Mouse (Mus musculus) adrenal gland, postnatal 10 days (tissue): ENCODE results near the gene Grid1. TPM values are rescaled to one million over a fixed set of nuclear protein-coding genes. Genes with fewer than 3 reads are reported as not detected.

Source experiments
- DNase-seq: peaks from one replicate; pipeline ENCODE4 v3.0.0; 2021; ENCODE audit warnings: mixed read lengths
- total RNA-seq, 2 experiments: library from RNA; stranded (reverse); gene quantifications; 2 replicates each; pipeline ENCODE4 v1.2.3; 2021

The Grid1 gene
- total RNA-seq, 2 experiments from 2014 or later = 0.57 to 0.61 TPM

GRCm38 (mm10) chr14:35115913-35116312 is 296.0 kb downstream of the Grid1 start:
- no peak for DNase-seq

DNA sequence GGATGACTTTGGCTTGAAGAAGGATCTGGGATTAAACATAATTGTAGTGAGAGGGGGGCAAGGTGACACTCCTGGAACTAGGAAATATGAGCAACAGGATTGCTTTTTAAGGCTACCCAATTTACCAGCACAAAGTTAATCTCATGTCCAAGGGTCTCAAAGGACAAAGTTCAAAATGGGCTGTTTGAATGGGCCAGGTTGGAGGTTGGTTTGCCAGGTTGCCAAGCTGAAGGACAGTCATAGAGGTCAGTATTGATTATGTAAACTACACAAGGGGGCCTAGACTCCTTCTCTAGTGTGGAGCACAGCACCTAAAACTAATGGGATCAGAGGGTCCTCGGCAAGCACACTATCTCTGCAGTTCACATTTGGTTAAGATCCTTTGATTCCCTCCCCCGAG is 300.2 kb downstream of the Grid1 start:
- DNase-seq = no peak

DNA sequence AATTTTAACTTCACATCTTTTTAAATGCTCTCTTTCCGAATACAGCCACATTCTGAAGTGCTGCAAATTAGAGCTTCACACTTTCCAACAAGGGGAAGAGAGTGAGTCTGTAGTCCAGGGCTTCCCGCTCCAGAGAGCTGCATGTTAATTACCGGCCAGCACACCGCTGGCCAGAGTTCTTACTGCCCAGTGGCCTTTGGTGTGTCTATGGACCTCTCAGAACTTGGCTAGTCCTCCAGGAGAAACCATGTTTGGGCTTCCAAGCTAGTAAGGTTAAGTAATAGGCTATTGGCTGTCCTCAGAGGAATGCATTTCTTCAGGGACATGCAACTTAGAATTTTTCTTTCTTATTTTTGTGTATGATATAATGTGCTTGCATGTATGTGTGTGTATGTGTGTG is 301.0 kb downstream of the Grid1 start:
- no peak for DNase-seq

GRCm38 (mm10) chr14:35122111-35122510 is 302.2 kb downstream of the Grid1 start:
- DNase-seq = no peak

DNA sequence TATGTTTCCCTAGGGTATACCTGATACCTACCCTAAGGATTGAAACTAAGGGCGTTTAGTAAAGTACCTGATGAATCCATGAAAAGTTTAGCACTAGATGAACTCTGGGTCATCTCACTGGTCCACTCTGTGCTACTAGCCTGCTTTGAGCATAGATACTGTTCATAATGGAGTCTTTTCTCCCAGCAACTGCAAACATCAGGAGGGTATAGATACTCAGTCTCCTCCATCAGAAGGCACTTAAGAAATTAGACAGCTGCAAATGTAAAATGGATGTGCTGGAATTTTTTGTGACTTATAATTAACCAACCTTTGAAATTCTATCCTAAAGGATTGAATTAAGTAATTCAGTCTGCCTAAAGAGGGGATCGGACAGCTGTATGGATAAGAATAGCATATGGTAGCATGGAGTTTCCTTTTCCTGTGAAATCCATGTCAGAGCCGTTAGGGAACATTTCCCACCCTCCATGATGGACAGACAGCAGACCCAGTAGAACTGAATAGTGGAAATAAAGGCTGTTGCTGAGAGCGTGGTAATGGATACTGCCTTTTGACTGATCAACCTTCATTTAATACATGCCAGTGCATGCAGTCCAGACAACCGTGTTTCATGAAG is 303.5 kb downstream of the Grid1 start:
- DNase-seq = no peak

- no peak for DNase-seq
These were observed 307.7 kb downstream of the Grid1 start for GRCm38 (mm10) chr14:35127616-35128015.

DNA sequence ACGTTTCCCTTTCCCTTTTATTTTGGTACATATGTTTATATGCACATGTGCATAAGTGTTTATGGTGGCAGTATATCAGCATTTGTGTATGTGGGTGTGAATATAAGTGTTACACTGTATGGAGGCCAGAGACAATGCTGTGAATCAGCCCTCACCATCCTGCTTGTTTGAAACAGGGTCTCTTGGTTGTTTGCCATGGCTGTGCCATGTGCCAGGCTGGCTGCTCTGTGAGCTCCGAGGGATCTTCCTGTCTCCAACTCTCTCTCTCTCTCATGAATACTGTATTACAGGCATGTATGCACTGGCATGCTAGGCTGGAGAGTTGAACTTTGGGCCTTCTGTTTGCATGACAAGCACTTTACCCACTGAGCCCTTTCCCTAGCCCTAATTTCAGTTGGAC is 315.1 kb downstream of the Grid1 start:
- no peak for DNase-seq

DNA sequence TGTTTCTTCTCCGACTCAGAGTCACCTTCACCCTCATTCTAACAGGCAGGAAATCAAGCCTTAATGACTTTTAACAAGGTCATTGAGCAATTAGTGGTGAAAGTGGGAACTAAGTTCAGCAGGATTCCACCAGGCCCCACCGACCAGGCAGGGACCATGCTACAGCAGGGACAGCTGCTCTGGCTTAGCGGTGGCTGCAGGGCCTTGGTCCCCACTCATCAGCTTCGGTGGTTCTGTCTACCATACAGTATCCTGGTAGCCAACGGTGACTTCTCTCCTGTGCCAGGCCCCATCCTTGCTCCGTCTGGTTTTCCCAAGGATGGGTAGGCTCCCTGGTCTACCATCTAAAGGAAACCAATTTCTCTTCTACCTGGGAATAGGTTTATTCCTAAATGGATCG is 318.2 kb downstream of the Grid1 start:
- no peak for DNase-seq

DNA sequence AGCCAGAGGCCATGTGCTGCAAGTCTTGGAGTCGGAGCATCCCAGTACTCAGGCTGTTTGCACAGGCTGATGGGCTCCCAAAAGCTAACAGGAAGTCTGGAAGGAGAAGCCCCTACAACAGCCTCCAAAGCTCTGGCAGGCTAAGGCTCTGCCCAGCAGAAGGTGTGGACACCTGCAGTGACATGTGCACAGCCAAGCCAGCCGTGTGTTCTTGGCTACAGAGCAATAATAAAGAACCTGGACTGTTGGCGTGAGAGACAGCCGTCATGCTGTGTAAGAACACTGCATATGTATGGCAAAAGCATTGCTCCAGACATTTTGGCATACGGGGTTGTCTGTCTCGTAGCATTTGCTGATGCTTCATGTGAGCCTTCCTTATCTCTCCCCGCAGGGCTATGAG is 319.9 kb downstream of the Grid1 start:
- no peak for DNase-seq

- no peak for DNase-seq
These were observed 332.5 kb downstream of the Grid1 start for GRCm38 (mm10) chr14:35152450-35152849.

DNA sequence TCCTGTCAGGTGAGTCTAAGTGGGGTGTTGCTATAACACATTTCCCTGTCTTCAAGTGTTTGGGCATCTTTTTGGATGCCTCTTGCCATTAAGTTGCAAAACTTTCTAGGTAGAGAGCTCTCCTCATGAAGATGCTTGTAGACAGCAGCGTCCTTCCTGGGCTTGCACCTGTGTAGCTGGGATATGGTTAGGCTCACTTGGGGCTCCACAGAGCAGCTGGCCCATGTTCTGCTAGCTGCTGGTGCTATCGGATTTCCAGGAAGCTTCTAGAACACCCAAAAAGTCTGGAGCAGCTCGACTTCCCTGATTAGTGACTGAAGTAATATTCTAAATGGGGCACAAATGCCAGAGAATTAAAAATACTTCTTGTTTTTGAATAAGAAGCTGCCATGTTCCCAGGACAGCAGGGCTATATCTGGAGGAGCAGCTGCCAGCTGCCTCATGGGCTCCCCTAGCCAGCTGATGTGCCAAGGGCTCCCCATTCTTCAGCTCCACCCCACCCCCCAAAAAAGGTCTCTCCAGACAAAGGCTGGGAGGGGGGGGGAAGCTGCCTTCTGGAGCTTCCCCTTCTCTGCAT is 333.9 kb downstream of the Grid1 start:
- no peak for DNase-seq

- DNase-seq = no peak
These were observed 334.5 kb downstream of the Grid1 start for GRCm38 (mm10) chr14:35154364-35154763.

DNA sequence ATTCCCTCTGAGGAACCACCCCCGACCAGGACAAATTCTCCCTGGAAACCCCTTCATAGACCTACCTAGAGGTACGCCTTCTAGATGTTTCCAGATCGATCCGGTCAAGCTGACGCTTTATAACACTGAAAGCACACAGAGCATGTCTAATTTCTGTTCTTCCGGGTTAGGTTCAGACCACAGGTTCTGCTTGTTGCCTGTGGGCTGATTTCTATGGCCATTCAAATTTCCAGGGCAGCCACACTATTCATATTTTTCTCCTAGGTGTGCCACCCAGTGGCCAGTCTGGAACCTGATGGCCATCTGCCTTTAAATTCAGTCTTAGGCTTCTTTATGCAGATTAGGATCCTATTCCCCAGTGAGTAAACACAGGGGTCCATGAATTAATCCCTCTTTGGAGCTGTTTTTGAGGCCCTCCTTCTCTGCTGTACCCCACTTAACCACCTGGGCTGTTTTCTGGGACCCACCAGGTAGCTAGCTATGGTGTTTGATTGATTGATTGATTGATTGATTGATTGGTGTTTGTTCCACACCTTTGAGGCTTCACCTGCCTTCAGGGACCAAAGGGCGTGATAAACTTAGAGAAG is 337.3 kb downstream of the Grid1 start:
- peak; percentile 19 for DNase-seq

DNA sequence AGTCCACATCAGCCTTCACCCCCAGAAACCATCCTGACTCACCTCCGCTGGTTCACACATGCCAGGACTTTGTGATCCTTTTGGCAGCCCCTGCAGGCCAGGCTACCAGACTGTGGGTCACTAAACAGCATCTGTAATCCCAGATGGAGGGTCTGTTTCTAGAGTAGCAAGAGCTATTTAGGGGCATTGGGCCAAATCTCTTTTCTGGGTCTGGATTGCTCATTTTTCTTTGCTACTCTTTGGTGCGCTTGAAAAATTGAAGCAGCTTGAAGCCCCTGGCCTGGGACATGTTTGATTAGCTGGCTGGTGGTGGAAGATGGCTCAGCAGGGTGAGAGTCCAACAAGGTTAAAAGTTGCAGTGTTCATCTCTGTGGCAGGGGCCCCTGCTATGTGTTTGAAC is 339.4 kb downstream of the Grid1 start:
- DNase-seq = no peak

- DNase-seq = no peak
These were observed 347.5 kb downstream of the Grid1 start for GRCm38 (mm10) chr14:35167451-35167850.

DNA sequence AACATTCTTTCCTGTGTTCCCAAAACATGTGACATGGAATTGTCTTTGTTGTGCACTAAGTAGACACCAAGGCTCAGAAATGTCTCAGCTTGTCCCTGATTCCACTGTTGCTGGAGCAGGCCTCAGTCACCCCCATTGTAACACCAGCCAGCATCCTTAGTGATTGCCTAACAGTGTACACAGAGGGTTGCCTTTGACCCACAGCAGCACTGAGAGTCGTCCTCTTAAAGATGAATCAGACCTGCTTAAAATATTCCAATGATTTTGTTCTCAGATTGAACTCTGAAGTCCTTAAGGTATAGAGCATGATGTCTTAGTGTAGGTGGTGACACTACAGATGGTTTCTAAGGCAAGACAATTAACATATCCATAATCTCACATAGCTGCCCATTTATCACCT is 354.0 kb downstream of the Grid1 start:
- DNase-seq = no peak

- no peak for DNase-seq
These were observed 356.1 kb downstream of the Grid1 start for GRCm38 (mm10) chr14:35176021-35176420.

GRCm38 (mm10) chr14:35179076-35179475 is 359.2 kb downstream of the Grid1 start:
- peak; percentile 16 for DNase-seq

- no peak for DNase-seq
These were observed 365.5 kb downstream of the Grid1 start for GRCm38 (mm10) chr14:35185399-35185798.

GRCm38 (mm10) chr14:35192256-35192655 is 372.3 kb downstream of the Grid1 start:
- no peak for DNase-seq

DNA sequence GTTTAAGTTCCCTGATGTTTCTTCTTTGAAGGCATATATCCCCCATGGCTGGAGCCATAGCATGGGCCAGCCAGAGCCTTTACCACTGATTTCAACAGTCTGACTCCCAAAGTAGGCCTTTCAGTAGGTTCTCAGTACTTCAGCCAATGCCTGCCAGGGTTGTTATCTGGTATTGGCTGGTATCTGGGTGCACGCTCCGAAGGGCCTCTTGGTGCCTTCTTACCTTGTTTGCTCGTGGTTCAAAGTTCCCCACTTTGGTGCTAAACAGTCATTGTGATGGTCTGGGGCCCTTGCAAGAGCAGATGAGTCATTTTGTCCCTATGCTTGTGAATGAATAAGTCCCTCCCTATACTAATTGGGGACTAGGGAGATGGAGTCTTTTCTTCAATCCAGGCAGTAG is 377.5 kb downstream of the Grid1 start:
- no peak for DNase-seq

DNA sequence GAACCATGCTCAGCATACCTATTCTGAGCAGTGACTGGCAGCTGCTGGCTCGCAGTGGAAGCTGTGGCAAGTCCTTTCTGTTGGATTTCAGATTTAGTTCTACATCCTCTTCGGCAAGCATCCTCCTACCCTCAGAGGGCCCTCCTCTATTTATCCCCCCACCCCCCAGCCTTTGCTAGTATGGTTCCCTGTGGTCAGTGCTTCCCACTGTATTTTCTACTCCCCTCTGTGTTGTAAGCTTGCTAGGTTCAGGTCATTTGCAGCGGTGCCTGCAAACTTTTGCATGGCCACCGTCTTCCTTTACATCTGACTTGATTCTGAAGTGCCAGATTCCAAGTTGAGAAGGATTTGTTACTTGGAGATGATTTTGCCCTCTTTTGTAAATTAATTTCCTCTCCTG is 378.5 kb downstream of the Grid1 start:
- DNase-seq = no peak

- DNase-seq = no peak
These were observed 379.0 kb downstream of the Grid1 start for GRCm38 (mm10) chr14:35198899-35199298.

DNA sequence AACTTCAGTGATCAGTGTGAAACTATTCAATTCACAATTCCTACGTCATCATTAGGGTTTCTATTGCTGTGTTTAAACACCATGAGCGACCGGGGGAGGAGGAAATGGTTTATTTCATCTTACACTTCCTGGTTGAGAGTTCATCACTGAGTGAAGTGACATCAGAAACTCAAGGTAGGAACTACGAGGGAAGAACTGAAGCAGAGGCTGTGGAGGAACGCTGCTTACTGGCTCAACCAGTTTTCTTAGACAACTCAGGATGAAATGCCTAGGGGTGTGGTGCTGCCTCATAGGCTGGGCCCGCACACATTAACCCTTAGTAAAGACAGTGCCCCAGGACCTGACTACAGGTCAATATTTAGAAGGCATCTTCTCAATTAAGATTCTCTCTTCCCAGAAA is 389.5 kb downstream of the Grid1 start:
- no peak for DNase-seq
